Mouse (Mus musculus) kidney, adult 2 months (tissue): Measurements from ENCODE around the gene Nup62cl.

Experiments
- CTCF ChIP-seq: fragments of 200-500 bp; conservative IDR thresholded peaks from 2 replicates; pipeline ENCODE4 v1.5.1; 2011; ENCODE audit warnings: low read depth, mild to moderate bottlenecking, control low read depth, low read length, moderate library complexity, mixed read lengths; ENCODE audit not compliant: insufficient read depth, insufficient read length
- POLR2A ChIP-seq: fragments of 200-500 bp; IDR thresholded peaks from one replicate; pipeline ENCODE4 v1.6.1; 2011; ENCODE audit warnings: low read depth, low read length, control low read depth

- TF ChIP-seq CTCF (no peak), POLR2A (no peak)
Measured at GRCm38 (mm10) chrX:139998691-139999065, 63.8 kb downstream of the Nup62cl start.
